Mouse (Mus musculus): ENCODE results near the gene Rgs6.
A peak's percentile ranks its signal among the peaks of the same experiment; 100 is the strongest.

DNA sequence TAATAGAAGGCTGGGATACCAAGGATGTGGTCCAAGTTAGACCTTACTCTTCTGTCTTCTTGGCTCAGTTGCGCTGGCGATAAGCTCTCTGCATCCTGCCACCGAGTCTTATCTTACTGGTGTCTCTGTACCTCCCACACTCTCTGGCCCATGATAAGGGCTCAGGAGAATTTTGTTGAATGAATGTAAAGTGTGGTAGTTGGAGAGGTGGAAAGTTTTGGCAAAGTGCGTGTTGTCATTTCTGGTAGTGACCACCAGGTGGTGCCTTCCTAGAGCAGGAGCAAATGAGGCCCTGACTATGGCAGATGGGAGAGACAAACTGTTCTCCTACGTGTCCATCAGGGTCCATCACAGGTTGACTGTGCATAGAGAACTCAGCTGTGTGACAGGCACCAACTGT is 112.7 kb downstream of the Rgs6 start:
- TF ChIP-seq CTCF (IDR thresholded peaks at IDR 0.05; ENCODE audit: low read depth, low read length) (peak; percentile 70), POLR2A (IDR thresholded peaks at IDR 0.05; ENCODE audit: insufficient read depth, low read length) (no peak), EP300 (IDR thresholded peaks at IDR 0.05; ENCODE audit: insufficient read depth, low read depth, low read length) (no peak)

All from ES-Bruce4 (cell line).